Mouse (Mus musculus): ENCODE measurements at regions not wholly inside any gene's neighbourhood (a gene's known extent, or its start where the extent isn't known, plus 50 kb on each side); places are given as distances from the start of the nearest gene placed in this dataset.

DNA sequence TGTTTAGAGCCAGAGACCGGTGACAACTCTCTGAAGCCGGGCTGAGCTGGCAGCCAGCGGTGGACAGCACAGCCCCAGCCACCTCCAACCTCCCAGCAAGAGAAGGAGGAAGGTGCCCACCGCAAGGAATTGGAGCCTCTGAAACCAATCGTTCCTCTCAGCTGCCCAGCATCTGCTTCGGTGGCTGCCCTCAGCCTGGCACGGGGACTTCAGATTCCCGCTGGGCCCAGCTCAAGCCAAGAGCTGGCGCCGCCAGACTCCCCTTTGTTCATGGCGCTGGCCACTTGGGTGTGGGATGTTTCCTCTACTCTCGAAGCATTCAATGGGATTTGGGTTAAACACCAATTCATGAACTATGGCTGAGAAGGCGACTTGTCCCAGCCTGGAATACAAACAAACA is 135.3 kb upstream of the 1700016C15Rik start:
- H3K4me2 ChIP-seq (replicated peaks; ENCODE audit: low read depth, low read length, severe bottlenecking): no peak overlapping the region
- no peaks in the 10 kb centered on the region for H3K4me1 ChIP-seq (ENCODE audit: control insufficient read depth, insufficient read depth, low read length)
- 90% methylated on average over 13 of the region's 13 CpGs for WGBS
- H3K4me3 ChIP-seq (replicated peaks; ENCODE audit: low read length): no peak overlapping the region
- H3K9me3 ChIP-seq (ENCODE audit: control insufficient read depth, low read length): no peaks in the 10 kb centered on the region
- no peak for ATAC-seq (ENCODE audit: low FRiP score, low read depth)
- no peak for DNase-seq (ENCODE audit: low spot score)
- no peaks in the 10 kb centered on the region for H3K36me3 ChIP-seq (ENCODE audit: control insufficient read depth, insufficient read depth, low read length)
- TF ChIP-seq POLR2A (IDR thresholded peaks at IDR 0.05; ENCODE audit: borderline replicate concordance, extremely low read depth, insufficient read depth, insufficient read length): no peak
- no peak overlapping the region for H3K9ac ChIP-seq (ENCODE audit: low read depth, low read length, severe bottlenecking)
- H3K27me3 ChIP-seq (ENCODE audit: control insufficient read depth, insufficient read depth, low read length): no peaks in the 10 kb centered on the region
- no peak overlapping the region for H3K27ac ChIP-seq (replicated peaks; ENCODE audit: low read depth, low read length)

DNA sequence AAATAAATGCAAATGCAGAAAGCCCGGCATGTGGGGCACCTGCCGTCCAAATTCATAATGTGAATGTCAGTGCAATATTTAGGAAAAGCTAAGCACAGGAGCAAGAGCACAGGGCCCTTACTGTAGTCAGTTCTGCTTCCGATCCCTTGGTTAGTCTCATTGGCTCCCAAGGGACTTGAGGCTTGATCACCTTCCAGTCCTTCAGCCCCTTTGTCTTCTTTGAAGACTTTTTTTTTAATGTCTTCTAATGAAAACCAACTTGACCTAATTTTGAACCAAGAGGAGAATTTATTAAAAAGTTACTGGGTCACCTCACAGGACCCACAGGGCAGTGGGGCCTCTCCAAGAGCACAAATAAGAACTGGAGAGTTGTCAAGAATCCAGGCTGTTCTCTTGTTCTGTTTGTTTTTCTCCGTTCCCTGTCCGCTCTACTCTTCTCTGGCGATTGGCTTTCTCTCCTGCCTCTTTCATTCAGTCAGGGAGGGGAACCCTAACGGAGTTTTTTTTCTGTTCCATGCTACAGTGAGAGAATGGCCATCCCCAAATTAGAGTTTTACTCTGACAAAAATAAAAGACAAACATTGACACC is 134.2 kb upstream of the 1700016C15Rik start:
- TF ChIP-seq POLR2A (IDR thresholded peaks at IDR 0.05; ENCODE audit: borderline replicate concordance, extremely low read depth, insufficient read depth, insufficient read length): no peak
- Histone ChIP-seq H3K9me3 (ENCODE audit: control insufficient read depth, low read length) (no peaks in the 10 kb centered on the region), H3K4me3 (replicated peaks; ENCODE audit: low read length) (no peak overlapping the region), H3K36me3 (ENCODE audit: control insufficient read depth, insufficient read depth, low read length) (no peaks in the 10 kb centered on the region), H3K4me1 (ENCODE audit: control insufficient read depth, insufficient read depth, low read length) (no peaks in the 10 kb centered on the region), H3K27ac (replicated peaks; ENCODE audit: low read depth, low read length) (no peak overlapping the region), H3K9ac (ENCODE audit: low read depth, low read length, severe bottlenecking) (no peak overlapping the region), H3K27me3 (ENCODE audit: control insufficient read depth, insufficient read depth, low read length) (no peaks in the 10 kb centered on the region), H3K4me2 (replicated peaks; ENCODE audit: low read depth, low read length, severe bottlenecking) (no peak overlapping the region)
- WGBS: 82% methylated on average over 7 of the region's 7 CpGs
- DNase-seq (ENCODE audit: low spot score) (no peak), ATAC-seq (ENCODE audit: low FRiP score, low read depth) (no peak)

DNA sequence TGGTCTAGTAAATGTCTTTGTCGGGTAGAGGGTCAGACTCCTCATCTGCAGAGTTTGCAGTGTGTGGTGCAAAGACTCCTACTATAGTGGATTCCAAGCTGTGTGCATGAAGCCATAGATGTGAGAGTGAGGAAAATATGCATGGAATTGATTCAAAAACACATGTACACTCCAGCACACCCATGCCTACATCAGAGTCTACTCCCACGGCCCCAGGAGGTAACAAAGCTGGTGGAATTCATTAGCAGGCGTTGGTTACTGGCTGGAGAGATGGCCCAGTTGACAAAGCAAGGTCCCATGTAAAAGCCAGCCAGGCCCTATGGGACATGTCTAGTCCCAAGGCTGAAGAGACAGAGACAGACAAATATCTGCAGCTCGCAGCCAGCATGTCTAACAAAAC is 132.6 kb upstream of the 1700016C15Rik start:
- no peak overlapping the region for H3K4me2 ChIP-seq (replicated peaks; ENCODE audit: low read depth, low read length, severe bottlenecking)
- no peak overlapping the region for H3K4me3 ChIP-seq (replicated peaks; ENCODE audit: low read length)
- no peak overlapping the region for H3K9ac ChIP-seq (ENCODE audit: low read depth, low read length, severe bottlenecking)
- no peak overlapping the region for H3K27ac ChIP-seq (replicated peaks; ENCODE audit: low read depth, low read length)
- no peaks in the 10 kb centered on the region for H3K27me3 ChIP-seq (ENCODE audit: control insufficient read depth, insufficient read depth, low read length)
- ATAC-seq (ENCODE audit: low FRiP score, low read depth): no peak
- H3K9me3 ChIP-seq (ENCODE audit: control insufficient read depth, low read length): no peaks in the 10 kb centered on the region
- H3K4me1 ChIP-seq (ENCODE audit: control insufficient read depth, insufficient read depth, low read length): no peaks in the 10 kb centered on the region
- H3K36me3 ChIP-seq (ENCODE audit: control insufficient read depth, insufficient read depth, low read length): no peaks in the 10 kb centered on the region
- WGBS: 48% methylated on average over 4 of the region's 4 CpGs
- no peak for TF ChIP-seq POLR2A (IDR thresholded peaks at IDR 0.05; ENCODE audit: borderline replicate concordance, extremely low read depth, insufficient read depth, insufficient read length)
- DNase-seq (ENCODE audit: low spot score): no peak

DNA sequence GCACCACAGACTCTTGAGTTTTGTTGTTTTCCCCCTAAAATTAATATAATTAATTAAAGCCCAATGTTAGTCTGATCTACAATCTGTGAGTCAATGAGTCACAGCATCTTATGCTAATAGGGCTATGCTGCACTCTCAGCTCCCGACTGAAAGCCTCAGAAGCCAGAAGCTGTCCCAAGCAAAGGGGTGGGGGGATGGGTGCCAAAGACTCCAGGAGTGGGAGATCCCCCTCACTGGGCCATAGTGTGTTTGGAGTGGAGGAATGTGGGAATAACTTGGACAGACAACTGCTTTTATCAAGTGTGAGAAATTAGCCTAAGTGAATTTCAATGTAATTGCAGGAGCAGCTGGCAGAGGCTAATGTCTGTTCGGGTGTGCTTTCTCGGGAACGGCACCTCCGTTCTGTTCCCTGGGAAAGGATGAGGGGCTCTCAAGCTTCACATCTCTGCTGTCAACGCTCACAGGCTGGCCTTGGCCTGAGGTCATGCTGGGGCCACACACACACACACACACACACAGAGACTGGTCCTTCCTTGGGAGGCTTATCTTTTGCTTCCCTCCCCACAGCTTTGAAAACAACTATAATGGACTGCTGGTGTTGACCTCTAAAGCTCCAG is 124.2 kb upstream of the 1700016C15Rik start:
- no peak overlapping the region for H3K9ac ChIP-seq (ENCODE audit: low read depth, low read length, severe bottlenecking)
- WGBS: 36% methylated on average over 6 of the region's 6 CpGs
- no peaks in the 10 kb centered on the region for H3K27me3 ChIP-seq (ENCODE audit: control insufficient read depth, insufficient read depth, low read length)
- H3K36me3 ChIP-seq (ENCODE audit: control insufficient read depth, insufficient read depth, low read length): no peaks in the 10 kb centered on the region
- H3K4me1 ChIP-seq (ENCODE audit: control insufficient read depth, insufficient read depth, low read length): no peaks in the 10 kb centered on the region
- no peak overlapping the region for H3K4me3 ChIP-seq (replicated peaks; ENCODE audit: low read length)
- DNase-seq (ENCODE audit: low spot score) (no peak), ATAC-seq (ENCODE audit: low FRiP score, low read depth) (no peak)
- no peak overlapping the region for H3K27ac ChIP-seq (replicated peaks; ENCODE audit: low read depth, low read length)
- H3K9me3 ChIP-seq (ENCODE audit: control insufficient read depth, low read length): no peaks in the 10 kb centered on the region
- no peak for TF ChIP-seq POLR2A (IDR thresholded peaks at IDR 0.05; ENCODE audit: borderline replicate concordance, extremely low read depth, insufficient read depth, insufficient read length)
- no peak overlapping the region for H3K4me2 ChIP-seq (replicated peaks; ENCODE audit: low read depth, low read length, severe bottlenecking)

DNA sequence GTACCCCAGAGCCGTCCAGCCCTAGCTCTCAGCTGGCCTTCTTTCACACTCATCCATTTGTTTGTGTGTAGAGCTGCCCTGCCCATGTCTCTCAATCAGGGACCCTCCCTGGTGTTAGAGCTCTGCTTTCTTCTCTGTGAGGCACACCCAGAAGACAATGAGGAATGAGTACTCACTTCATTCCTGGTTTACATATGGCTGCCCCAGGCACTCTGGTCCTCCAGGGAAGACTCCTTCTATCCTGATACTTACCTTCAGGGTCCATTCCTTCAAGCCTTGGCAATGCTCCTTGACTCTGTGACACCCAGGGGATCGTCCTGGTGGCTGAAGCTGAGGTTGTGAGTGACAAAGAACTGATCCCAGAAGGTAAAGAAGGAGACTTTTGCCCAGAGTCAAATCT is 122.0 kb upstream of the 1700016C15Rik start:
- no peaks in the 10 kb centered on the region for H3K36me3 ChIP-seq (ENCODE audit: control insufficient read depth, insufficient read depth, low read length)
- no peak overlapping the region for H3K27ac ChIP-seq (replicated peaks; ENCODE audit: low read depth, low read length)
- no peak for TF ChIP-seq POLR2A (IDR thresholded peaks at IDR 0.05; ENCODE audit: borderline replicate concordance, extremely low read depth, insufficient read depth, insufficient read length)
- no peaks in the 10 kb centered on the region for H3K9me3 ChIP-seq (ENCODE audit: control insufficient read depth, low read length)
- H3K4me3 ChIP-seq (replicated peaks; ENCODE audit: low read length): no peak overlapping the region
- DNase-seq (ENCODE audit: low spot score) (no peak), ATAC-seq (ENCODE audit: low FRiP score, low read depth) (no peak)
- WGBS: 55% methylated on average over 2 of the region's 2 CpGs
- H3K27me3 ChIP-seq (ENCODE audit: control insufficient read depth, insufficient read depth, low read length): no peaks in the 10 kb centered on the region
- no peaks in the 10 kb centered on the region for H3K4me1 ChIP-seq (ENCODE audit: control insufficient read depth, insufficient read depth, low read length)
- no peak overlapping the region for H3K4me2 ChIP-seq (replicated peaks; ENCODE audit: low read depth, low read length, severe bottlenecking)
- no peak overlapping the region for H3K9ac ChIP-seq (ENCODE audit: low read depth, low read length, severe bottlenecking)
